ENCODE assay signal across 18 mouse cellular contexts in genomic region chr10:6936671-6937425, GRCm38 (mm10).
A peak's percentile ranks its signal among the peaks of the same experiment; 100 is the strongest.
DNase-seq lines count a peak whose midpoint lies in the region; TF ChIP-seq lines count a peak whose summit lies in the region.
"Had no signal": no experiment of that assay in that cellular context is flagged by ENCODE, and none has a peak within 500 bp of the region (broad histone marks: within the 10 kb centered on the region; RNA-seq: fewer than 3 reads in every experiment).

No protein-coding gene starts in this region.

- DNase-seq in layer of hippocampus, adult 11-12 months (ENCODE audit: low spot score), result peak; percentile 44
- no peak for DNase-seq in layer of hippocampus, adult 9-10 months (ENCODE audit: low spot score)
- DNase-seq in brain, adult 2 months (ENCODE audit: low read depth, low spot score), result peak; percentile 93
- peak; percentile 40 to 57 for DNase-seq in left cerebral cortex, adult 2 months (ENCODE audit: extremely low spot score in 1 of 2, low spot score in 2 of 2)
- DNase-seq in right cerebral cortex, postnatal 14 days, result peak; percentile 18
- no peak for DNase-seq in MN1 (ENCODE audit: low spot score)
- no peak for DNase-seq in cerebellum, postnatal 14 days
- no peak for DNase-seq in spleen, adult 12 weeks (ENCODE audit: low spot score)
- DNase-seq: adrenal gland, adult 8-10 months; cerebellum, postnatal 10 days; heart, postnatal 36 days; kidney, postnatal 10 days; thymus, adult 18-20 months had no signal

- intact Hi-C loops in left cerebral cortex, adult 2 months (cut with DNase I), result loop anchor here (2.0 to 5.0 kb wide), 2 partner anchors 36 to 40 kb away; no protein-coding TSS in a partner anchor

- TF ChIP-seq CTCF in left cerebral cortex, adult 2 months (IDR thresholded peaks at IDR 0.05), result no peak; the same call in none of the 2 replicates

- no peak overlapping the region for H3K4me3 ChIP-seq in left cerebral cortex, adult 2 months
- H3K4me3 ChIP-seq: embryonic facial prominence, embryonic 10.5 days; heart, embryonic 10.5 days; limb, embryonic 15.5 days; megakaryocyte, embryonic 14.5 days; neural tube, embryonic 15.5 days had no signal

- H3K27ac ChIP-seq in left cerebral cortex, adult 2 months, result peak overlapping the region; percentile 74
- H3K27ac ChIP-seq: embryonic facial prominence, embryonic 10.5 days; heart, embryonic 10.5 days; limb, embryonic 15.5 days; neural tube, embryonic 15.5 days had no signal

Comparison
In these comparisons a context has a peak if more than half of its experiments do, and no peak if none do; other contexts are left out.
1. DNase-seq: peak in layer of hippocampus, adult 11-12 months (single experiment), brain, adult 2 months (single experiment), left cerebral cortex, adult 2 months (2 of 2) and right cerebral cortex, postnatal 14 days (single experiment); none in layer of hippocampus, adult 9-10 months (single experiment), MN1 (single experiment), cerebellum, postnatal 14 days (0 of 2) and spleen, adult 12 weeks (single experiment).